Mouse (Mus musculus): ENCODE results near the gene Map1lc3b. TPM values are rescaled to one million over a fixed set of nuclear protein-coding genes. Genes with fewer than 3 reads are reported as not detected.

Gene Map1lc3b
- polyA plus RNA-seq (2015; fragmentation: Nextera tagmentation; extraction: Ambion mirVana): 201 and 211 TPM in 2 replicates

DNA sequence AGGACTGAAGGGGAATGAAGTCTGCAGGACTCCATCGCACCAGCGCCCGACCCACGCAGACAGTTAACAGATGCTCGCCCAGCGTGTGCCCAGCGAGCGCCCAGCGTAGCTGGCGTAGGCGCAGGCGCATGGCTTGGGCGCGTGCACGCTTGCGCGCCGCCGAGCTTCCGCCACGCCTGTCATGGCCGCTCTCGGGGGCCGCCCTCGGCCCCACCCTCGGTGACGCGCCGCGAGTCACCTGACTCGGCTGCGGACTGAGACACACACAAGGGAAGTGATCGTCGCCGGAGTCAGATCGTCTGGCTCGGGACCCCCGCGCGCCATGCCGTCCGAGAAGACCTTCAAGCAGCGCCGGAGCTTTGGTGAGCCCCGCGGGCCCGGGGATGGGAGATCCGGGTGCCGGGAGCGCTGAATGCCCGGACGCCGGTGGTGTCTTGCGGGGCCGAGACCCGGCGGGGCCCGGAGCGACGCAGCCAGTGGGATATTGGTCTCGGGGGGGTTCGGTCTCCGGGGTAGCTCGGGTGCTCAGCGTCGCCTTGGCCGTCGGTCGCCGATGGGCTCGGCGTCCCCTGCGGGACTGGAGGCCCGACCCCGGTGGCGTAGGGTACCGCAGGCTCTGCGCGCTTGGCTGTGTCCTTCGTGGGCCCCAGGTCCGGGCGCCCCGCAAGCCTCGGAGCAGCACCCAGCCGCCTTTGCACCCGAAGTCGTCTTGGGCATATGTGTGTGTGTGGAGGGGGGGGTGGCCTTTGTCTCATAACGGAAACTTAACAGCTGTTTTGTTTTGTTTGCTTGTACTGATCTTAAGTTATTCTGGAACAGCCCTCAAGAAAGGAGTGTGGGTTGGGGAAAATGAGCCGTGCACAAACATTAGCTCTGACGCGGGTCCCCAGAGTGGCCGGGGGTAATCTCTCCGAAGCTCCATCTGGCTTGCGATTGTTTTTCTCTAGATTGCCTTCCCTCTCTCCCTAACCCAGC lies at the start of gene Map1lc3b:
Map1lc3b (plus strand) TSS at position 159 of the 975 bp plus-strand sequence.
- peak within 1 kb of the TSS; percentile 47; the same call in 1 of the 2 replicates for H3K27ac ChIP-seq (ENCODE audit: low read length)
- ATAC-seq (ENCODE audit: low FRiP score, low TSS enrichment): peak; percentile 86

DNA sequence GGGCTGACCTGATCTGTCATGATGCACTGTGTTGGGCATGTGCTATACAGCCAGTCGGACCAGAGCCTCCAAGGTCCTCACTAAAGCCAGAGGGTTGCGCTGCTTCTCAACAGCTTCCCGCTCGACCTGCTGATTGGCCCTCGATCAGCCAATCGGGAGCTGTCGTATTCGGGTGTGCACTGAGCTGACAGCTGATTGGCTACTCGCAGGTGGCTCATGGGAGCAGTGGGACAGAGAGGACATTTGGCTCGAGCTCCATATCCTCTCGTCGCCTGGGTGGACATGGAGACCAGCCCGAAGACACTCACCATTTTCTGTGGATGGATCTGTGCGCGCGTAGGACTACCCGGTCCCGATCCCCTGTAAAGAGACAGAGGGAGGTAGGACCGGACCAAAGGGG lies 48.3 kb upstream of the Map1lc3b start:
- no peaks in the 10 kb centered on the region for H3K36me3 ChIP-seq (ENCODE audit: insufficient read depth, low read length)
- no peak overlapping the region for H3K4me3 ChIP-seq (ENCODE audit: low read length)
- peaks cover 3% of the 10 kb centered on the region for H3K9me3 ChIP-seq (ENCODE audit: low read length)
- H3K27me3 ChIP-seq (ENCODE audit: insufficient read depth, low read length): peaks cover 3% of the 10 kb centered on the region; the same call in 1 of the 2 replicates
- WGBS: 82% methylated on average over 19 of the region's 19 CpGs
- H3K4me2 ChIP-seq (replicated peaks; ENCODE audit: low read depth, low read length): no peak overlapping the region
- H3K27ac ChIP-seq (ENCODE audit: low read length): no peak overlapping the region
- no peaks in the 10 kb centered on the region for H3K4me1 ChIP-seq (ENCODE audit: insufficient read depth, low read length)
- ATAC-seq (ENCODE audit: low FRiP score, low TSS enrichment): no peak
- H3K9ac ChIP-seq (replicated peaks; ENCODE audit: low read length): no peak overlapping the region

More for the DNA sequence above, at the start of gene Map1lc3b:
- under 1% methylated on average over 94 of the region's 94 CpGs for WGBS
- H3K4me3 ChIP-seq (ENCODE audit: low read length): peak within 1 kb of the TSS; percentile 86
- peak within 1 kb of the TSS; percentile 71 for H3K4me2 ChIP-seq (replicated peaks; ENCODE audit: low read depth, low read length)
- peak within 1 kb of the TSS; percentile 85 for H3K9ac ChIP-seq (replicated peaks; ENCODE audit: low read length)
- H3K27me3 ChIP-seq (ENCODE audit: insufficient read depth, low read length): no peaks in the 10 kb centered on the region
- no peaks in the 10 kb centered on the region for H3K9me3 ChIP-seq (ENCODE audit: low read length)
- H3K36me3 ChIP-seq (ENCODE audit: insufficient read depth, low read length): peaks cover 11% of the 10 kb centered on the region
- H3K4me1 ChIP-seq (ENCODE audit: insufficient read depth, low read length): peaks cover 21% of the 10 kb centered on the region

DNA sequence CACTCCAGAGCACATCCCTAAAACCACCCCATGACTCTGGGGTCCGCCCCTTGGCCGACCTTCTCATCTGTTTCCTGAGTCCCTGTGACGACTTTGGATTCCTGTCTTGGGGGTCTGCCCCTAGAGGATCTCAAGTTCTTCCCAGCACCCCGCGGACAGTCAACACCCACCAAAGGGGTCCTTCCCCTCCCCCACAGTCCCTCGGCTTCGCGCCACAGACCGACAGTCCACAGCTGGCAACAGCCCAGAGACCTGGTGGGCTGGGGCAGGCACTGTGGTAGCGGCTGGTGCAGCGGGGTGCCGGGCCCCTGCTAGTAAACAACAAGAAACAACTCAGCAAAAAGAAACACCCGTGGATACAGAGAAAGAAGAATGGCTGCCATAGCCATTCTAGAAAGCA lies 47.3 kb upstream of the Map1lc3b start:
- no peak for ATAC-seq (ENCODE audit: low FRiP score, low TSS enrichment)
- no peak overlapping the region for H3K4me3 ChIP-seq (ENCODE audit: low read length)
- no peak overlapping the region for H3K4me2 ChIP-seq (replicated peaks; ENCODE audit: low read depth, low read length)
- peaks cover 3% of the 10 kb centered on the region; the same call in 1 of the 2 replicates for H3K27me3 ChIP-seq (ENCODE audit: insufficient read depth, low read length)
- H3K9ac ChIP-seq (replicated peaks; ENCODE audit: low read length): no peak overlapping the region
- no peak overlapping the region for H3K27ac ChIP-seq (ENCODE audit: low read length)
- H3K9me3 ChIP-seq (ENCODE audit: low read length): peaks cover 3% of the 10 kb centered on the region
- H3K4me1 ChIP-seq (ENCODE audit: insufficient read depth, low read length): no peaks in the 10 kb centered on the region
- no peaks in the 10 kb centered on the region for H3K36me3 ChIP-seq (ENCODE audit: insufficient read depth, low read length)
- WGBS: 57% methylated on average over 13 of the region's 13 CpGs

DNA sequence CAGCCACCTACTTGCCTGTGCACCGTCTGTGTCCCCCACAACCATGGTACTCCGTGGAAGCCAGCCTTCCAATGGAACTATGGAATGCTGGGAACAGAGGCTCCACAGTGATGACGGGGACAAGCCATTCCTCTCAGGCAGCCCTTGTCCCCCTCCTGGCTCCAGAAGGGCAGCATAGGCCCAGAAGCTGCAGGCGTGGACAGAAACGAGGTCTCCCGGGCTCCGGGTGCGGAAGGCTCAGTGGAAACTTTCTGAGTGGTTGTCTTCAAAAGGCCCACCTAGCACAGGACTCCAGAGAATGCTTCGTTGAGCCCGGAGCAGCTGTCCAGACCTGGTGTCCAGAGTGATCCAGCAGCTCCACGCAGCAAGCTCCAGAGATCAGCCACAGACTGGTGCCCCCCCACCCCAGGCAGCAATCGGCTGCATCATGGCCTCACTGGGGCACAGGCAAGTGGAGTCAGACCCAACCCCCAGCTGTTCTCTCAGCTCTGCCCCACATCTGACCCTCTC lies 45.8 kb upstream of the Map1lc3b start, which contains the start of gene 1700018B08Rik:
1700018B08Rik (minus strand) TSS at position 45 of the 510 bp plus-strand sequence.
- no peak within 1 kb of the TSS for H3K9ac ChIP-seq (replicated peaks; ENCODE audit: low read length)
- 84% methylated on average over 12 of the region's 12 CpGs for WGBS

DNA sequence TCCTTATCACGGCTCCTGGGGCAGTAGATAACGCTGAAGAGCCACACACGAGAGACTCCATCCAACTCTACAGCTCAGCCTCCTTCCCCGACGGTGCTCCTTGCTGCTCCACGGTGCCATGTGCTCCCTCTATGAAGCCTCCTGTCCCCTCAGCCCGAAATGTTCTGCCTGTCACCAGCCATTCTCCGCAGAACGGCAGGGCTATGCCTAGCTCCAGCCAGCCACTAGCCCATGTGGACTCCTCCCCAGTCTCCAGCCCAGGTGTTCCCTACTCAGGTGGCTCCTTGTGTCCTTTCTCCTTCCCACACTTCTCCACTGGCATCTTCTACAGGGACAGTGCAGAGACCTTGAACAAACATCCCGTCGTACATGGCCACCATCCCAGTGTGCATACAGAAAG lies 45.2 kb upstream of the Map1lc3b start:
- H3K4me1 ChIP-seq (ENCODE audit: insufficient read depth, low read length): no peaks in the 10 kb centered on the region
- H3K27me3 ChIP-seq (ENCODE audit: insufficient read depth, low read length): 0 out of 2 replicates have a peak, but pooled peaks cover 3% of the 10 kb centered on the region
- no peak overlapping the region for H3K27ac ChIP-seq (ENCODE audit: low read length)
- no peak for ATAC-seq (ENCODE audit: low FRiP score, low TSS enrichment)
- 76% methylated on average over 11 of the region's 11 CpGs for WGBS
- H3K9ac ChIP-seq (replicated peaks; ENCODE audit: low read length): no peak overlapping the region
- H3K4me3 ChIP-seq (ENCODE audit: low read length): no peak overlapping the region
- H3K4me2 ChIP-seq (replicated peaks; ENCODE audit: low read depth, low read length): no peak overlapping the region
- peaks cover 3% of the 10 kb centered on the region for H3K9me3 ChIP-seq (ENCODE audit: low read length)
- H3K36me3 ChIP-seq (ENCODE audit: insufficient read depth, low read length): no peaks in the 10 kb centered on the region

More for the DNA sequence above, 45.8 kb upstream of the Map1lc3b start, which contains the start of gene 1700018B08Rik:
- Histone ChIP-seq H3K4me1 (ENCODE audit: insufficient read depth, low read length) (no peaks in the 10 kb centered on the region), H3K4me2 (replicated peaks; ENCODE audit: low read depth, low read length) (no peak within 1 kb of the TSS), H3K4me3 (ENCODE audit: low read length) (no peak within 1 kb of the TSS), H3K36me3 (ENCODE audit: insufficient read depth, low read length) (no peaks in the 10 kb centered on the region), H3K27ac (ENCODE audit: low read length) (no peak within 1 kb of the TSS), H3K9me3 (ENCODE audit: low read length) (peaks cover 3% of the 10 kb centered on the region), H3K27me3 (ENCODE audit: insufficient read depth, low read length) (peaks cover 3% of the 10 kb centered on the region; the same call in 1 of the 2 replicates)
- ATAC-seq (ENCODE audit: low FRiP score, low TSS enrichment): no peak

DNA sequence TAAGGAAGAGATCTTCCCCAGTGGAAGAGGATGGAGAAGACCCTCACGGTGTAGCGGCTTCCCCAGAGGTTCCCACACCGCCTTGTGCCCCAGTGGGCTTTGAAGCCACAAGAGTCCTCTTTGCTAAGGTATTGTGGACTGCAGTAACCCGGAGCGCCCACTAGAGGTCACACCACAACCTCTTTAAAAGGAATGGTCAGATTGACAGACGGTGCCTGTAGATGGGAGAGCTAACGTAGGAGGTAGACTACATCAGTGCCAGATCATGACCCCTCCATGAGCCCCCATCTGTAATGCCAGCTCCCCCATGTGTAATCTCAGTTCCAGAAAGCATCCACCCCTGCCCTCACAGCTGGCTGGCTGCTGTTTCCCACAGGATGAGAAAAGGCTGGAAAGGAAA lies 43.0 kb upstream of the Map1lc3b start:
- Histone ChIP-seq H3K27ac (ENCODE audit: low read length) (no peak overlapping the region), H3K36me3 (ENCODE audit: insufficient read depth, low read length) (peaks cover 16% of the 10 kb centered on the region), H3K4me2 (replicated peaks; ENCODE audit: low read depth, low read length) (no peak overlapping the region), H3K9me3 (ENCODE audit: low read length) (no peaks in the 10 kb centered on the region; the same call in 1 of the 2 replicates), H3K9ac (replicated peaks; ENCODE audit: low read length) (no peak overlapping the region), H3K4me3 (ENCODE audit: low read length) (no peak overlapping the region), H3K4me1 (ENCODE audit: insufficient read depth, low read length) (no peaks in the 10 kb centered on the region), H3K27me3 (ENCODE audit: insufficient read depth, low read length) (0 out of 2 replicates have a peak, but pooled peaks cover 3% of the 10 kb centered on the region)
- 0 out of 2 replicates have a peak, but pooled peaks have one; percentile 49 for ATAC-seq (ENCODE audit: low FRiP score, low TSS enrichment)
- WGBS: 9% methylated on average over 7 of the region's 7 CpGs

DNA sequence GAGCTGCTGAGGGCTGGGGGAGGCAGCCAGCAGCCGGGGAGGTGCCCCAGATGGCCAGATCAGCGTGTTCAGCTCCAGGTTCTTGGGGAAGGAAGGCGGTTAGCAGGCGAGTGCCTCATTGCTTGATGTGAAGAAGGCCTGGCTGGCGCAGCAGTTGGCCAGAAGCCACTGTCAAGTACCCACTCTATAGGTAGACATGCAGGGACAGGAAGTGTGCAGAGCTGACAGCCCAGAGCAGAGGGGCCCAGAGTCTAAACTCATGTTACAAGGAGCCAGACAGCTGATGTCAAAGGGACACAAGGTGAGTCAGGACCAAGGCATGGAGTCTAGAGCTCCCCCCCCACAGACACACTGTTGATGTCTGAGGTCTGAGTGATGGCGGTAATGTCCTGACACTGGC lies 40.1 kb upstream of the Map1lc3b start:
- no peak for ATAC-seq (ENCODE audit: low FRiP score, low TSS enrichment)
- no peak overlapping the region for H3K4me2 ChIP-seq (replicated peaks; ENCODE audit: low read depth, low read length)
- H3K4me3 ChIP-seq (ENCODE audit: low read length): no peak overlapping the region
- 0 out of 2 replicates have a peak, but pooled peaks cover 3% of the 10 kb centered on the region for H3K27me3 ChIP-seq (ENCODE audit: insufficient read depth, low read length)
- no peak overlapping the region for H3K9ac ChIP-seq (replicated peaks; ENCODE audit: low read length)
- H3K36me3 ChIP-seq (ENCODE audit: insufficient read depth, low read length): peaks cover 36% of the 10 kb centered on the region
- no peaks in the 10 kb centered on the region for H3K4me1 ChIP-seq (ENCODE audit: insufficient read depth, low read length)
- no peaks in the 10 kb centered on the region for H3K9me3 ChIP-seq (ENCODE audit: low read length)
- 76% methylated on average over 6 of the region's 6 CpGs for WGBS
- no peak overlapping the region for H3K27ac ChIP-seq (ENCODE audit: low read length)

DNA sequence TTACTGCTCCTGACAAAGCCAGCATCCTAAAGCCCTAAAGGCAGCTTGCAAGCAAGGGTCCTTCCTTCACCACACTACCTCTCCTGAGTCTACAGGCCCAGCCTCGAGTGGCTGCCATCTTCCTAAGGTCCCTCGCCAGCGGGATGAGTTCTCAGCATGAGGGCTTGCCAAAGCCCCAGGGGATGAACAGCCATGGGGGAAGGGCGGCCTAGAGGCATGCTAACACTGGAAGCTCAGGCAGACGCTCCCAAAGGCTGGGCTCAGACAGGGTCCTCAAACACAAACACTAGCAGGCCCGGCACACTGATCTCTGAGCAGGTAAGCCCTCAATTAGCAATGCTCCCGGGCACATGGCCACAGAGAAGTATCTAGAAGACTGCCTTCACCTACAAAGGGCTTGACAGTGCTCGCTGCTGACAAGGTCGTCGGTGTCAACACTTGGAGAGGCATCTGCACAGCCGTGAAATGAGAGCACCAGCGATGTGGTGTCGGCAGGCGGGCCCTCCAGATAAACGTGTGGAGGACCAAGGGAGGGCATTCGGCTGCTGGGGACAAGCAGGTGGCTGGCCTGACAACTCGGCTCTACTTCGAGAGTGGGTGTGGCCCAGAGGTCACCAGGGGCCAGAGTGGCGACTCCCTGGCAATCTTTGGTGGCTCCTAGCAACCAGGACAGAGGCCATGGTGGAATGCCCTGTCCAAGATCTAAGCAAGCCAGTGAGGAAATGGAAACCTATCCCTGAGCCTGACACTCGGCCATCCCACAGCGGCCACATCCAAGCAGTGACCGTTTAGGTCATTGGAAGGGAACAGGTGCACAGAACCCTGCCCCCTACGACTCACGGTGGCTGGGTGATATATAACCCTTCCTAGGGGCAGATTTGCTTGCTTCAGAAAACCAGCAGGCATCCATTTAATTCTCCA lies 38.8 kb upstream of the Map1lc3b start:
- Histone ChIP-seq H3K4me3 (ENCODE audit: low read length) (no peak overlapping the region), H3K4me2 (replicated peaks; ENCODE audit: low read depth, low read length) (no peak overlapping the region), H3K9me3 (ENCODE audit: low read length) (no peaks in the 10 kb centered on the region), H3K27ac (ENCODE audit: low read length) (no peak overlapping the region), H3K36me3 (ENCODE audit: insufficient read depth, low read length) (peaks cover 38% of the 10 kb centered on the region), H3K4me1 (ENCODE audit: insufficient read depth, low read length) (no peaks in the 10 kb centered on the region), H3K9ac (replicated peaks; ENCODE audit: low read length) (no peak overlapping the region), H3K27me3 (ENCODE audit: insufficient read depth, low read length) (no peaks in the 10 kb centered on the region)
- ATAC-seq (ENCODE audit: low FRiP score, low TSS enrichment): no peak
- WGBS: 65% methylated on average over 24 of the region's 24 CpGs

DNA sequence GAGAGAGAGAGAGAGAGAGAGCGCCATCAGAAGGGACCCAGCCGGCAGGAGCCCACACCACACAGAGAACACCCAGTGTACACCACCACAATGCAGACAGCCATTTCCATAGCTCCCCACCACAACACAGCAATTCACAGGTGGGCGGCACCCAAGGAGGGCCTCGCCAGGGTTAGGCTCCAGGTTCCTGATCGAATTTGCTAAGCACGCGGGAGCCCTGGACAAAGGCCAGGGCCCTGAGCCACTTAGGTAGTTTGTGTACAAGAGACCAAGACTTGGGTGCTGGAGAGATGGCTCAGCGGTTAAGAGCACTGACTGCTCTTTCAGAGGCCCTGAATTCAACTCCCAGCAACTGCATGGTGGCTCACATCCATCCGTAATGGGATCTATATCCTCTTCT lies 37.7 kb upstream of the Map1lc3b start:
- no peak for ATAC-seq (ENCODE audit: low FRiP score, low TSS enrichment)
- no peak overlapping the region for H3K4me2 ChIP-seq (replicated peaks; ENCODE audit: low read depth, low read length)
- H3K27ac ChIP-seq (ENCODE audit: low read length): no peak overlapping the region
- H3K36me3 ChIP-seq (ENCODE audit: insufficient read depth, low read length): peaks cover 38% of the 10 kb centered on the region
- no peaks in the 10 kb centered on the region for H3K4me1 ChIP-seq (ENCODE audit: insufficient read depth, low read length)
- H3K27me3 ChIP-seq (ENCODE audit: insufficient read depth, low read length): no peaks in the 10 kb centered on the region
- no peak overlapping the region for H3K4me3 ChIP-seq (ENCODE audit: low read length)
- WGBS: 86% methylated on average over 9 of the region's 9 CpGs
- no peaks in the 10 kb centered on the region for H3K9me3 ChIP-seq (ENCODE audit: low read length)
- no peak overlapping the region for H3K9ac ChIP-seq (replicated peaks; ENCODE audit: low read length)

Measured in kidney, embryonic 16.5 days (tissue).